Mouse (Mus musculus): ENCODE data around the gene Olfr1331. TPM values are rescaled to one million over a fixed set of nuclear protein-coding genes. Genes with fewer than 3 reads are reported as not detected.

The Olfr1331 gene
- polyA plus RNA-seq (2015; fragmentation: Nextera tagmentation; extraction: Ambion mirVana): not detected in 2 replicates

DNA sequence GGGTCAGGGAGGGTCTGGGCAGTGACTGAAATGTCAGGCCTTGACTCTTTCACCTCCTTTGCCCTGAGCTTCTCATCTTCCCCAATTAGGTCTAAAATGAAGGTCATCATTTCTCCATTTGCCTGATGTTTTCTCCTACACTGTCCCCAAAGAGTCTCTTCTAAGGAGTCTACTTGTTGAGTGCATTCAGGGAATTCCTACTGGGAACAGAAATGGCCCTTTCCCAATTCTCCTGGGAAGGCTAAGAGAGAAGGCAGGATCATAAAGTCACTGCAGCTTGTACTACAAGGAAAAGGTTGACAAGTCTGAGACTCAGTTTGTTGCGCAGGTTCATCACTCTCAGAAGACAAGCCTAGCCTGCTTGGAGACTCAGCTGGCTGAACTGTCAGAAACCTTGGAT, at the start of gene Olfr1331:
Gene Olfr1331 (plus strand): TSS at position 301 of the 400 bp plus-strand sequence.
- H3K27ac ChIP-seq: no peak within 1 kb of the TSS

DNA sequence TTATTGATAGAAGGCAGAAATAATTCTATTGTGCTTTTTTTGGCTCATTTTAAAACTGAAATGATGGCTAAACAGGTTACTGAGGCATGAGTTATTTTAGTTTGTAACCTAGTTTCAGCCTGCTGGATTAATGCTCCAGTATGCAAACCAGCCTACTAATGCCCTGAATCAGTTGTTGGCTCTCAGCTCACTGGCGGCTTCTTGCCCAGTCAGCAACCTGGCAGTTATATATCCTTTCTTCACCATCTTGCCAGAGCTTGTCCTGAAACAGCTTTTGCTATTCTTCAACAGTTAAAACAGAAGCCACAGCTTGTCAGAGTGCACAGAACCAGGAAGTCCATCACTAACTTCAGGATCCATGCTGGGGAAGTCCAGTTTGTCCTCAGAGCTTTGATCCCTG, 45.5 kb upstream of the Olfr1331 start:
- Histone ChIP-seq H3K27ac (no peak overlapping the region), H3K9ac (ENCODE audit: low read depth, low read length) (no peak overlapping the region), H3K4me1 (replicated peaks; ENCODE audit: insufficient read depth, low read length) (no peaks in the 10 kb centered on the region), H3K36me3 (ENCODE audit: insufficient read depth, low read length) (no peaks in the 10 kb centered on the region), H3K9me3 (replicated peaks; ENCODE audit: low read length) (no peaks in the 10 kb centered on the region), H3K27me3 (ENCODE audit: insufficient read depth, low read length) (no peaks in the 10 kb centered on the region), H3K4me2 (ENCODE audit: low read length) (no peak overlapping the region), H3K4me3 (replicated peaks; ENCODE audit: low read depth, low read length) (no peak overlapping the region)
- DNase-seq (ENCODE audit: low spot score): no peak
- no peak for ATAC-seq (replicated peaks; ENCODE audit: low FRiP score, low read depth)
- no peak for TF ChIP-seq CTCF (IDR thresholded peaks at IDR 0.05; ENCODE audit: low read depth)
- WGBS: 90% methylated on average over 1 of the region's 1 CpGs

More for the DNA sequence above, at the start of gene Olfr1331:
- no peaks in the 10 kb centered on the region for H3K9me3 ChIP-seq (replicated peaks; ENCODE audit: low read length)
- no peak within 1 kb of the TSS for H3K4me2 ChIP-seq (ENCODE audit: low read length)
- H3K4me3 ChIP-seq (replicated peaks; ENCODE audit: low read depth, low read length): no peak within 1 kb of the TSS
- H3K27me3 ChIP-seq (ENCODE audit: insufficient read depth, low read length): no peaks in the 10 kb centered on the region
- DNase-seq (ENCODE audit: low spot score) (no peak), ATAC-seq (replicated peaks; ENCODE audit: low FRiP score, low read depth) (no peak)
- no peaks in the 10 kb centered on the region for H3K4me1 ChIP-seq (replicated peaks; ENCODE audit: insufficient read depth, low read length)
- TF ChIP-seq CTCF (IDR thresholded peaks at IDR 0.05; ENCODE audit: low read depth): no peak
- H3K36me3 ChIP-seq (ENCODE audit: insufficient read depth, low read length): no peaks in the 10 kb centered on the region
- no peak within 1 kb of the TSS for H3K9ac ChIP-seq (ENCODE audit: low read depth, low read length)
- WGBS: 93% methylated on average over 1 of the region's 1 CpGs

DNA sequence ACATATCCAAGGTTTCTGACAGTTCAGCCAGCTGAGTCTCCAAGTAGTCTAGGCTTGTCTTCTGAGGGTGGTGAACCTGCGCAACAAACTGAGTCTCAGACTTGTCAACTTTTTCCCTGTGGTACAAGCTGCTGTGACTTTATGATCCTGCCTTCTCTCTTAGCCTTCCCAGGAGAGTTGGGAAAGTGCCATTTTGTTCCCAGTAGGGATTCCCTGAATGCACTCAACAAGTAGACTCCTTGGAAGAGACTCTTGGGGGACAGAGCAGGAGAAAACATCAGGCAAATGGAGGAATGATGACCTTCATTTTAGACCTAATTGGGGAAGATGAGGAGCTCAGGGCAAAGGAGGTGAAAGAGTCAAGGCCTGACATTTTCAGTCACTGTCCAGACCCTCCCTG, 28.3 kb upstream of the Olfr1331 start, which contains the start of gene Olfr1333:
Gene Olfr1333 (minus strand): TSS at position 101 of the 400 bp plus-strand sequence.
- Histone ChIP-seq H3K9me3 (replicated peaks; ENCODE audit: low read length) (no peaks in the 10 kb centered on the region), H3K27ac (no peak within 1 kb of the TSS), H3K4me2 (ENCODE audit: low read length) (no peak within 1 kb of the TSS), H3K4me3 (replicated peaks; ENCODE audit: low read depth, low read length) (no peak within 1 kb of the TSS), H3K27me3 (ENCODE audit: insufficient read depth, low read length) (no peaks in the 10 kb centered on the region), H3K36me3 (ENCODE audit: insufficient read depth, low read length) (no peaks in the 10 kb centered on the region), H3K4me1 (replicated peaks; ENCODE audit: insufficient read depth, low read length) (no peaks in the 10 kb centered on the region), H3K9ac (ENCODE audit: low read depth, low read length) (no peak within 1 kb of the TSS)
- DNase-seq (ENCODE audit: low spot score) (no peak), ATAC-seq (replicated peaks; ENCODE audit: low FRiP score, low read depth) (no peak)
- 94% methylated on average over 1 of the region's 1 CpGs for WGBS
- TF ChIP-seq CTCF (IDR thresholded peaks at IDR 0.05; ENCODE audit: low read depth): no peak

DNA sequence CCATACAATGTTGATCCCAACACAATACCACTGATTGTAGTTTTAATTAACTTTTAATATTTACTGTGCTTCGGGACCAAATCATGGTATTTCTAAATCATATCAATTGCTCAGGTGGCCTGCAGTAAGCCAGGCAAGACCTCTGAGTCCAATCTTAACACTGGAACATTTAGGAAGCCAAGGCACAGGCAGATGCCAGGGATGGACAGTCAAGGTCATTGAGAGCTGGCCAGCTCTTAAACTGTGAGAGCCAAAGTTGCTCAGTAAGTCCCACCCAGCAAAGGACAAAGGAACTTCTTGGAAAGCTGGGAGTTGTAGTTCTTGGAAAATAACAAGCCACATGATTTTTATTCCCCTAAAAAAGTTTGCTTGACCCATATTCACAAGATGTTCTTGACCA, 2.7 kb upstream of the Olfr1331 start:
- Histone ChIP-seq H3K4me3 (replicated peaks; ENCODE audit: low read depth, low read length) (no peak overlapping the region), H3K9ac (ENCODE audit: low read depth, low read length) (no peak overlapping the region), H3K27ac (no peak overlapping the region), H3K4me2 (ENCODE audit: low read length) (no peak overlapping the region), H3K36me3 (ENCODE audit: insufficient read depth, low read length) (no peaks in the 10 kb centered on the region), H3K9me3 (replicated peaks; ENCODE audit: low read length) (no peaks in the 10 kb centered on the region), H3K4me1 (replicated peaks; ENCODE audit: insufficient read depth, low read length) (no peaks in the 10 kb centered on the region), H3K27me3 (ENCODE audit: insufficient read depth, low read length) (no peaks in the 10 kb centered on the region)
- DNase-seq (ENCODE audit: low spot score) (no peak), ATAC-seq (replicated peaks; ENCODE audit: low FRiP score, low read depth) (no peak)
- no peak for TF ChIP-seq CTCF (IDR thresholded peaks at IDR 0.05; ENCODE audit: low read depth)
- WGBS: 84% methylated on average over 1 of the region's 1 CpGs

DNA sequence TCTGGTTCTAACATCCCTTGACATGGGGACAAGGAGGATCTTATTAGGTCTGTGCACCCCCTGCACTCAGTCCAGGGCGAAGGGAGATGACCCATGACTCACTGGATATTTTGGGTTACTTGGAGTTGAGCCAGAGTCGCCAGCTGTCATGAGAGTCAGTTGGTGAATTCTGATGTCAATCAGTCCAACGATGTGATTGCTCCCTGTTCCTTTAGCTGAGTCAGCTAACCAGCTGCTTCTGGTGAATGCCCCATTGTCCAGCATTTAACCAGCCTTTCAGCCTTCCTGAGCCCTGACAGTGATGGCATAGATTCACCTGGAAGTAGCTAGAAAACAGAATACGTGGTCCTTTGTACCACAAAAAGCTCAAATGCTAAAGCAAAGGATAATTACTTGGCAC, 1.7 kb upstream of the Olfr1331 start:
- no peaks in the 10 kb centered on the region for H3K4me1 ChIP-seq (replicated peaks; ENCODE audit: insufficient read depth, low read length)
- no peaks in the 10 kb centered on the region for H3K36me3 ChIP-seq (ENCODE audit: insufficient read depth, low read length)
- no peaks in the 10 kb centered on the region for H3K27me3 ChIP-seq (ENCODE audit: insufficient read depth, low read length)
- no peak for DNase-seq (ENCODE audit: low spot score)
- no peak overlapping the region for H3K9ac ChIP-seq (ENCODE audit: low read depth, low read length)
- WGBS: 68% methylated on average over 4 of the region's 4 CpGs
- TF ChIP-seq CTCF (IDR thresholded peaks at IDR 0.05; ENCODE audit: low read depth): no peak
- H3K4me2 ChIP-seq (ENCODE audit: low read length): no peak overlapping the region
- H3K4me3 ChIP-seq (replicated peaks; ENCODE audit: low read depth, low read length): no peak overlapping the region
- H3K9me3 ChIP-seq (replicated peaks; ENCODE audit: low read length): no peaks in the 10 kb centered on the region
- no peak overlapping the region for H3K27ac ChIP-seq
- no peak for ATAC-seq (replicated peaks; ENCODE audit: low FRiP score, low read depth)

DNA sequence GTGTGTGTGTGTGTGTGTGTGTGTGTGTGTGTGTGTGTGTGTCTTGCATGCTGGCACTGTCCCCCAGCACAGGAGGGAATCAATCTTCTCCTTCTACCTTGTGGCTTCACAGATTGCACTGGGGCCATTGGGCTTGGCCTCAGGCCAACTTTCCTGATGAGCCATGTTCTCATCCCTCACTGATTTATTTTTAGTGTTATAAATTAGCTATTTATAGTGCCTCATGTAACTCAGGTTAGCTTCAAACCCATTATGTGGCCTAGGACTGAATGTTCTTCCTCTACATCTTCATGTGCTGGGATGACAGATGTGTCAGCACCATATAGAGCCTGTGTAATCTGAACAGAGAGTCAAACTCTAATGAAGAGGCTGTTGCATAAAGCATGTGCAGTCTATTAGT, 3.1 kb downstream of the Olfr1331 start:
- ATAC-seq (replicated peaks; ENCODE audit: low FRiP score, low read depth) (no peak), DNase-seq (ENCODE audit: low spot score) (no peak)
- H3K36me3 ChIP-seq (ENCODE audit: insufficient read depth, low read length): no peaks in the 10 kb centered on the region
- no peaks in the 10 kb centered on the region for H3K27me3 ChIP-seq (ENCODE audit: insufficient read depth, low read length)
- H3K9me3 ChIP-seq (replicated peaks; ENCODE audit: low read length): no peaks in the 10 kb centered on the region
- H3K4me1 ChIP-seq (replicated peaks; ENCODE audit: insufficient read depth, low read length): no peaks in the 10 kb centered on the region
- no peak overlapping the region for H3K4me2 ChIP-seq (ENCODE audit: low read length)
- TF ChIP-seq CTCF (IDR thresholded peaks at IDR 0.05; ENCODE audit: low read depth): no peak
- H3K4me3 ChIP-seq (replicated peaks; ENCODE audit: low read depth, low read length): no peak overlapping the region
- H3K9ac ChIP-seq (ENCODE audit: low read depth, low read length): no peak overlapping the region
- H3K27ac ChIP-seq: no peak overlapping the region

DNA sequence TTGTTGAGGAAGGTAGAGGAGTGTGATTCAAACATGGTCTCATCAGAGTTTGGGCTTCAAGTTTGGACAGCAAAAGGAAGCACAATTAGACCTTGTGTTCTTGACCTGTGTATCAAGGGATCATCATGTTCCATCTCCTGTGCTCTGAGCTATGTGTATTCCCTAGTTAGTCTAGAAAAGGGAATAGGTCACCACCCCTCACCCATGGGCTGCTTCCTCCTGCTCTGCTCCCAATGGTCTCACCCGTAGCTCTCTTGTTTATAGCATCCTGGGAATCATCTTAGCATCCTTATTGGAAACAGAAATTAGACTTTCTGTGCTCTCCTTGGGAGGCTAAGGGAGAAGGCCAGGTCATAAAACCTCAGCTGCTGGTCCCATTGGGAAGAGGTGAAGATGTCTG, 23.8 kb downstream of the Olfr1331 start, which contains the start of gene Olfr1330:
Gene Olfr1330 (plus strand): TSS at position 301 of the 400 bp plus-strand sequence.
- Histone ChIP-seq H3K27ac (no peak within 1 kb of the TSS), H3K4me3 (replicated peaks; ENCODE audit: low read depth, low read length) (no peak within 1 kb of the TSS), H3K36me3 (ENCODE audit: insufficient read depth, low read length) (no peaks in the 10 kb centered on the region), H3K4me2 (ENCODE audit: low read length) (no peak within 1 kb of the TSS), H3K9me3 (replicated peaks; ENCODE audit: low read length) (no peaks in the 10 kb centered on the region), H3K27me3 (ENCODE audit: insufficient read depth, low read length) (no peaks in the 10 kb centered on the region), H3K9ac (ENCODE audit: low read depth, low read length) (no peak within 1 kb of the TSS), H3K4me1 (replicated peaks; ENCODE audit: insufficient read depth, low read length) (no peaks in the 10 kb centered on the region)
- WGBS: 75% methylated on average over 1 of the region's 1 CpGs
- no peak for TF ChIP-seq CTCF (IDR thresholded peaks at IDR 0.05; ENCODE audit: low read depth)
- no peak for ATAC-seq (replicated peaks; ENCODE audit: low FRiP score, low read depth)
- no peak for DNase-seq (ENCODE audit: low spot score)

Data from kidney, postnatal 0 days (tissue).